Mouse (Mus musculus) hindbrain, embryonic 12.5 days (tissue): ENCODE data around the gene Chd2. TPM values are rescaled to one million over a fixed set of nuclear protein-coding genes. Genes with fewer than 3 reads are reported as not detected.
A peak's percentile ranks its signal among the peaks of the same experiment; 100 is the strongest.
"Not testable (repeated sequence)": the region's sequence is repeated elsewhere in the genome, so short reads cannot be mapped to it uniquely, and the experiment has no call there.

Experiments used
- ATAC-seq: fragments of 200-750 bp; cut with Nextera tagmentation; 2 replicates; pipeline ENCODE4 v1.8.0; 2017; ENCODE audit warnings: moderate TSS enrichment; ENCODE audit not compliant: low FRiP score
- H3K27ac ChIP-seq: fragments of 300-500 bp; sonication (generic); 2 replicates; pipeline ENCODE4 v1.5.1; 2016; ENCODE audit warnings: mild to moderate bottlenecking
- H3K27me3 ChIP-seq: fragments of 300-500 bp; sonication (generic); 2 replicates; pipeline ENCODE4 v1.6.1; 2016; ENCODE audit warnings: mild to moderate bottlenecking
- H3K36me3 ChIP-seq: fragments of 300-500 bp; sonication (generic); 2 replicates; pipeline ENCODE4 v1.6.1; 2016; ENCODE audit warnings: mild to moderate bottlenecking
- H3K4me1 ChIP-seq: fragments of 300-500 bp; sonication (generic); 2 replicates; pipeline ENCODE4 v1.6.1; 2016
- H3K4me2 ChIP-seq: fragments of 300-500 bp; sonication (generic); replicated peaks from 2 replicates; pipeline ENCODE4 v1.6.1; 2016; ENCODE audit warnings: mild to moderate bottlenecking
- H3K4me3 ChIP-seq: fragments of 300-500 bp; sonication (generic); 2 replicates; pipeline ENCODE4 v1.5.1; 2016; ENCODE audit warnings: mild to moderate bottlenecking
- H3K9ac ChIP-seq: fragments of 300-500 bp; sonication (generic); 2 replicates; pipeline ENCODE4 v1.6.1; 2016; ENCODE audit warnings: mild to moderate bottlenecking, moderate library complexity
- H3K9me3 ChIP-seq: fragments of 300-500 bp; sonication (generic); replicated peaks from 2 replicates; pipeline ENCODE4 v1.6.1; 2016; ENCODE audit warnings: mild to moderate bottlenecking
- WGBS: fragments of 180-500 bp; shearing (Covaris S2); methylation state at CpG from one replicate; pipeline ENCODE4 v1.1.7; 2016; 5-methylcytosine and 5-hydroxymethylcytosine counted together
- polyA plus RNA-seq: library from polyadenylated mRNA; unstranded; fragments of >200 nt; fragmentation: Nextera tagmentation; extraction: Ambion mirVana; gene quantifications from 2 replicates; pipeline ENCODE4 v1.2.1, GENCODE M21; 2016

Gene Chd2
- polyA plus RNA-seq, 1 experiment from 2014 or later = 63.6 TPM

DNA sequence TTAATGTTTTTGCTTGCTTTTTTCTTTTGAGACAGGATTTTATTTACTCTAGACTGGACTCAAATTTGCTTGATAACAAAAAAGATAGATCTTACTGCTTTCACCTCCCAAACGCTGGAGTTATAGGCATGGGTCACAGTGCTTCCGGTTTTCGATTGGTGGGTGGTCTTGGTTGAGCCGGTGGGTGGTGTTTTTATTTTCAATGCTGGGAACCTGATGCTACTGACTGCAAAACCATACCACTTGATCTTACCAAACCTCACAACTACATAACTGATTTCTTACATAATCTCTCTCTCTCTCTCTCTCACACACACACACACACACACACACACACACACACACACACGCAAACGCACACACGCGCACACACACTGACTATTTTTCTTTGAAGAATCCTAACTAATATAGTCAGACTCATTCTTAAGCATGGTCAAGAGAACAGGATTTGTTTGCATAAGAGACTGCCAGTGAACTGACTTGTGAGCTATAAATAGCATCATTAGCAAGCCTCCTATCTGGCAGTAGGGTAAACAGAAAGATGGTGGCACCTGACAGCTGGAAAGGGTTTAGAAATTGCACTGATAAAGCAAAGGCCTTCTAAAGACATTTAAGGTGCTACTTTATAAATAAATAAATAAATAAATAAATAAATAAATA is 37.6 kb upstream of the Chd2 start:
- H3K27ac ChIP-seq = no peak overlapping the region
- no peaks in the 10 kb centered on the region for H3K9me3 ChIP-seq
- peaks cover 5% of the 10 kb centered on the region for H3K4me1 ChIP-seq
- H3K4me3 ChIP-seq = no peak overlapping the region
- WGBS = 78% methylated on average over 8 of the region's 8 CpGs
- H3K4me2 ChIP-seq = no peak overlapping the region
- H3K9ac ChIP-seq = no peak overlapping the region
- no peak for ATAC-seq
- H3K36me3 ChIP-seq = no peaks in the 10 kb centered on the region
- 0 out of 2 replicates have a peak, but pooled peaks cover 3% of the 10 kb centered on the region for H3K27me3 ChIP-seq

DNA sequence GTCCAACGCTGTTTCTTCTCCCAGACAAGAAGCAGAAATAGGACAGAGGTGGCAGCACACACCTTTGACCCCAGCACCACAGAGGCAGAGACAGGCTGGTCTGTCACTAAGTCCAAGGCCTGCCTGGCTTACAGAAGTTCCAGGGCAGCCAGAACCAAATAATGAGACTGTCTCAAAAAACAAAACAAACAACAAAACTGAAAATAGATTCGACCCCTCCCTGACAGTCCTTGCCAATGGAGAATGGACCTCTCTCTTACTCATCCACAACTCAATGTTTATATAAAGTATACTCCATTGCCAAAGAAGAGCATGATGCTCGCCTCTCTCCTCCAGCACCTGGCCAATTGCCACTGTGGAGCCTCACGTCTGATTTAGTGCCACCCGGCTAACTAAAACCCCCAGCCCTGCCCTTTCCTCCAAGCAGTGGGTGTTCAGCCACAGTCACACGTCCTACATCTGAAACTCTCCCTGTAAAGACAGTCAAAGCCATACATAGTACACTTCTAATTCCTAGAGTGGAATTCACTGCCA is 36.3 kb upstream of the Chd2 start:
- H3K9me3 ChIP-seq = no peaks in the 10 kb centered on the region
- ATAC-seq = no peak
- H3K27me3 ChIP-seq = 0 out of 2 replicates have a peak, but pooled peaks cover 3% of the 10 kb centered on the region
- no peaks in the 10 kb centered on the region for H3K36me3 ChIP-seq
- H3K4me3 ChIP-seq = no peak overlapping the region
- WGBS = 79% methylated on average over 6 of the region's 6 CpGs
- H3K27ac ChIP-seq = no peak overlapping the region
- H3K9ac ChIP-seq = no peak overlapping the region
- peaks cover 4% of the 10 kb centered on the region; the same call in 1 of the 2 replicates for H3K4me1 ChIP-seq
- no peak overlapping the region for H3K4me2 ChIP-seq

DNA sequence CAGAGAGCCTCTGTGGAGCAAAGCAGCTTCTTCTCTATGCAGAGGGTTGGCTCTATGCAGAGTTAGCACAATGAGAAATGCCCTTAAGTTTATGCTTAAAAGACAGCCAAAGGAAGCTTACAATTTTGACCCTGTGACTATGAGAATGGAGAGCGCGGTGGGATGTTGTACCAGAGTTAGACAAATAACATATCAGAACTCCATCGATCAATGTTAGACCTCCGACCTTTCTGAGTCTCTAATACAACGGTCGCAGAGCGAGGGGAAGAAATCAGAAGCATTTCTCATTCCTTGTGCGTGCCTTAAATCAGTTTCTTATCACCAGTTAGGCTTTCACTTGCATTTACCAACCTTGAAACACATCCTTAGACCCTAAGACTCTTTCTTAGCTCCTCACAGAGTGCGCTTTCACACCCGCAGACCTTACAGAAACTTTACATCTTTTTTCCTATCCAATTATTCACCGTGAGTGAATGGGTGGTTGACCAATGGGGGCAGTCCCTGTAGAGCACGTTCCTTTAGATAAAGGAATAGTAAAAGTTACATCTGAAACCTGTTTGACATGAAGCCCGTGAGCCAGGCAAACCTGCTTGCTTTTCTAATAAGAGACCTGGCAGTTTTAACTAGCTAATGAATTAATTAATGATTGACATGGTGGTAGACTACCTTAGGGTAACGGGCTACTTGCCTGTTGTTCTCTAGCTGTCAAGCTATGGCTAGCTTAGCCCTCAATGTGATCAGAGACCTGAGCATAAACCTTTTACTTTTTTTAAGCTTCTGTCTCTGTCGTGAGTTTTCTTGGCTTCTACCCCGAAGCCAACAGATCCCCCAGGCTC is 34.7 kb upstream of the Chd2 start:
- Histone ChIP-seq H3K9ac (no peak overlapping the region), H3K9me3 (no peaks in the 10 kb centered on the region; the same call in 1 of the 2 replicates), H3K27me3 (0 out of 2 replicates have a peak, but pooled peaks cover 3% of the 10 kb centered on the region), H3K36me3 (no peaks in the 10 kb centered on the region), H3K27ac (no peak overlapping the region), H3K4me2 (no peak overlapping the region), H3K4me1 (peaks cover 4% of the 10 kb centered on the region; the same call in 1 of the 2 replicates), H3K4me3 (no peak overlapping the region)
- ATAC-seq = no peak
- WGBS = 53% methylated on average over 16 of the region's 16 CpGs

DNA sequence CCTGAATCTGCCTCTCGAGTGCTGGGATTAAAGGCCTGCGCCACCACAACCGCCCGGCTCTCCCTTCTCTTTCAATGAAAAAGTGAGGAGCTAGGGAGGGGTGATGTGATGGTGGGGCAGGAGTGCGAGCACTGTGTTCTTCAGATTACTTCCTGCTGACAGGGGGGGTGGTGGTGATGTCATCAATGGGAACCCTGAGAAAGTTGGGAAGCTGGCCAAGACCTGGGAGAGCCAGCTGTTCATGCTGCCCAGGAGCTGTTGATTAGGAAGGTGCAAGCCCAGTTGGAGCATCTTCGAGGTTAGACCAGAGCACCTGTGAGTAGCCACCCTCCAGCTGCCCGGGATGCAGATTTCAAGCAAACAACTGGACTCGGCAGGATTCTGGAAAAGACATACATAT is 33.6 kb upstream of the Chd2 start:
- H3K36me3 ChIP-seq = no peaks in the 10 kb centered on the region
- H3K9me3 ChIP-seq = no peaks in the 10 kb centered on the region; the same call in 1 of the 2 replicates
- H3K4me1 ChIP-seq = peaks cover 4% of the 10 kb centered on the region; the same call in 1 of the 2 replicates
- no peak overlapping the region for H3K4me2 ChIP-seq
- 50% methylated on average over 8 of the region's 8 CpGs for WGBS
- 0 out of 2 replicates have a peak, but pooled peaks cover 3% of the 10 kb centered on the region for H3K27me3 ChIP-seq
- ATAC-seq = no peak
- H3K9ac ChIP-seq = no peak overlapping the region
- H3K27ac ChIP-seq = no peak overlapping the region
- no peak overlapping the region for H3K4me3 ChIP-seq

DNA sequence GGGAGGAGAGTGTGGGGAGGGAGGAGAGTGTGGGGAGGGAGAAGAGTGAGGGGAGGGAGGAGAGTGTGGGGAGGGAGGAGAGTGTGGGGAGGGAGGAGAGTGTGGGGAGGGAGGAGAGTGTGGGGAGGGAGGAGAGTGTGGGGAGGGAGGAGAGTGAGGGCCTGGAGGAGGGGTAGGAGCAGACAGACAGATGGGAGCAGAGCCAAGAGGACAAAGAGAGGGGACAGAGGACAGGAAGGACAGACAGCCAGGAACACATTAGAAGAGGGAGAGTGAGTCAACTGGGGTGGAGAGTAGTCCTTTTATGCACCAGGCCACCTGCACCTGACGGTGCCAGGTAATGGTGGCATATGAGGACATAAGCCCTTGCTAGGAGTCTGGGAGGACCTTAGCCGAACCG is 33.0 kb upstream of the Chd2 start:
- not testable (repeated sequence) for H3K27ac ChIP-seq, H3K9me3 ChIP-seq, H3K9ac ChIP-seq, H3K4me1 ChIP-seq, H3K36me3 ChIP-seq, H3K4me3 ChIP-seq, H3K27me3 ChIP-seq, H3K4me2 ChIP-seq, ATAC-seq
- 68% methylated on average over 3 of the region's 3 CpGs for WGBS

DNA sequence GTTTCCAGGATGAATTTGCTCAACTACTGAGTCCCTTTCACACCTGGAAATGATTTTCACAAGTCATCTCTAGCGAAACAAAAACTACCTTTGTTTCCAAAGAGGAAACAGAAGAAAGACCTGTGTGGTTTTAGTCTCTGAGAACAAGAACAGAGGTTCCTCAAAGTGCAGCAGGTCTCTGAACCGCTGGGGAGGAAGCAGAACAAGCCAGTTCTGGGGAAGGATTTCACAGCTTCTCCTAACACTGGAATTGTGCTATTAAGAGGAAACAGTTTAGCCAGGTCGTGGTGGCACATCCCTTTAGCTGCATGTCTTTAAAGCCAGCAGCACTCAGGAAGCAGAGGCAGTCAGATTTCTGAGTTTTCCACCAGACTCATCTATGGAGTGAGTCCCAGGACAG is 30.9 kb upstream of the Chd2 start:
- Histone ChIP-seq H3K27ac (no peak overlapping the region), H3K4me3 (no peak overlapping the region), H3K9ac (no peak overlapping the region), H3K27me3 (0 out of 2 replicates have a peak, but pooled peaks cover 3% of the 10 kb centered on the region), H3K4me1 (peaks cover 4% of the 10 kb centered on the region; the same call in 1 of the 2 replicates), H3K9me3 (no peaks in the 10 kb centered on the region; the same call in 1 of the 2 replicates), H3K36me3 (no peaks in the 10 kb centered on the region), H3K4me2 (no peak overlapping the region)
- WGBS = 71% methylated on average over 3 of the region's 3 CpGs
- ATAC-seq = no peak

DNA sequence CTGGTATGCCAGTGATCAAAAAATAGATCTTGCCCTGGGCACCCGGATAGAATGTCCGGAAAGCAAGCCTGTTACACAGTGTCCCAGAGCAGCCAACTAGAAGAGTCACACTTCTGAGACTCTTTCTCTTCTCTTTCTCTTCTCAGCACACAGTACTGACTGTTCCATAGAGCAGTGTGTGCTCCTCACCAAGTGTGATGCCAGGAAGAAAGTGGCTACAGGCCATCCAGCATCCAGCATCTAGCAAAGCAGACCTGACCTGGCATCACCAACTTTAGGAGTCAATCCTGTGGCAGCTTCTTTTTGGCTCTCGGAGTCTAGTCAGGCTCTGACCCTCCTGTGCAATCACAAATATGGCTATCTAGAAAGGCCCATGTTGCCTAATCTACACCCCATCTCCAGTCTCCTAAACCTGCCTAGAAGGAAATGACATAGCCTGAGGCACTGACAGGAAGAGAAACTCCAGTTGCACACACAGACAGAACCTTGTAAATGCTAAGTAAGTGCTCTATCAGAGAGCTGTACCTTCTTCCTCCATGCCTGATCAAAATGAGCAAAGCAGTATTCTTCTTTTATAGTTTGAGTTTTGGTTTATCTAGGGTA is 27.3 kb upstream of the Chd2 start:
- no peak overlapping the region for H3K4me2 ChIP-seq
- H3K4me3 ChIP-seq = no peak overlapping the region
- H3K27ac ChIP-seq = no peak overlapping the region
- ATAC-seq = no peak
- H3K9me3 ChIP-seq = no peaks in the 10 kb centered on the region; the same call in 1 of the 2 replicates
- no peak overlapping the region for H3K9ac ChIP-seq
- 89% methylated on average over 3 of the region's 3 CpGs for WGBS
- no peaks in the 10 kb centered on the region for H3K36me3 ChIP-seq
- no peaks in the 10 kb centered on the region for H3K4me1 ChIP-seq
- no peaks in the 10 kb centered on the region for H3K27me3 ChIP-seq

DNA sequence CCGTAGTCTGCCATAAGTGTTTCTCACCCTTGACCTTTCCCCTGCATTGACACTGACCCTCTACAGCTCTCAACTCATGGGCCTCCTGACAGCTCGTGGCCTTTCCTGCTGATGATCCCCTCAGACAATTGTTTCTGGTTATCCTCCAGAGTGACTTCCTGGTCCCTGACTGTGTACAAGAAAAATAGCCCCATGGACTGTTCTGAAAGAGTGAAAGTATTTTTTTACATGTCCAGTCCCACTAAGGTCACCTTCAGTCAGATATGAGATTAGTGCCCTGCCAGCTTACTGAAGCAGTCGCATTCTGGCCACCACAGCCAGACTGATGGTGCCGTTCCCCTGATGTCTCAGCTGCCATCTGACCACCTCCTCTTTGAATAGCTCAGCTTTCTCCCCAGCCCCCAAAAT is 26.1 kb upstream of the Chd2 start:
- no peak overlapping the region for H3K4me3 ChIP-seq
- no peak overlapping the region for H3K27ac ChIP-seq
- no peaks in the 10 kb centered on the region for H3K4me1 ChIP-seq
- no peaks in the 10 kb centered on the region for H3K36me3 ChIP-seq
- no peaks in the 10 kb centered on the region for H3K27me3 ChIP-seq
- ATAC-seq = no peak
- WGBS = 51% methylated on average over 4 of the region's 4 CpGs
- no peak overlapping the region for H3K9ac ChIP-seq
- H3K9me3 ChIP-seq = no peaks in the 10 kb centered on the region; the same call in 1 of the 2 replicates
- H3K4me2 ChIP-seq = no peak overlapping the region

DNA sequence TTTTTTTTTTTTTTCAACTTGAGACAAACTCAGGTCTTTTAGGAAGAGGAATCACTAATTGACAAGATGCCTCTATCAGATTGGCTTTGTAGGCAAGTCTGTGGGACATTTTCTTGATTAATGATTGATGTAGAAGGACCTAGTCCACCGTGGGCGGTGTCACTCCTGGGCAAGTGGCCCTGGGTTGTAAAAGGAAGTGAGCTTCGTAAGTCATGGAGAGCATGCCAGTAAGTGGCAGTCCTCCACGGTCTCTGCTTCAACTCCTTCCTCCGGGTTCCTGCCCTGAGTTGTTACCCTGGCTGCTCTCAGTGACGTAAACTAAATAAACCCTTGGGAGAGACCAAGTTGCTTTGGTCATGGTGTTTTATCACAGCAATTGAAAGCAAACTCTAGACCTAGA is 22.5 kb upstream of the Chd2 start:
- no peak for ATAC-seq
- Histone ChIP-seq H3K4me1 (peaks cover 7% of the 10 kb centered on the region; the same call in 1 of the 2 replicates), H3K4me2 (no peak overlapping the region), H3K4me3 (no peak overlapping the region), H3K27me3 (no peaks in the 10 kb centered on the region), H3K9ac (no peak overlapping the region), H3K9me3 (no peaks in the 10 kb centered on the region), H3K36me3 (no peaks in the 10 kb centered on the region), H3K27ac (no peak overlapping the region)
- WGBS = 93% methylated on average over 6 of the region's 6 CpGs

DNA sequence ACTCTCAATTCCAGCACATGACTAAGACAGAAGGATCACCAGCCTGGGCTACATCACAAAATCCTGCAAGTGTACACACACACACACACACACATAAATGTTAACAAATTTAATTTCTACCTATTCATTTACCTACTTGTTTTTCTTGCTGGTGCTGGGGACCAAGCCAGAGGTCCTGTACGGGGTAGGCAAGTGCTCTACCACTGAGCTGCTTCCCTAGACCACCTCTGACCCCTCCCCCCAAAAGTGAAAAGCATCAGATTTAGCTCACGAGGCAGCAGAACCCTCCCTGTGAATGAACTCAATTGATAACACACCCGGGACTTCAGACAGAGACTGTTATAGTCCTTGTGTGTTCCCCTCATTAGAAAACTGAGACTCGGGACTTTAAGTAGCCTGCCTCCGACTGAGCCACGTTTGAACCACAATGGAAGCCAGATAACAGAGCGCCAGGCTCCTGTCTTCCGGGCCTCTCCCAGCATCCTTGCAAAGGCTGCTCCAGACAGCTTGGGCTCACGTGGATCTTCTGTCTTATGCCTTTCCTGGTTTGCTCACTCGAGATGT is 19.9 kb upstream of the Chd2 start:
- H3K27ac ChIP-seq = no peak overlapping the region
- no peaks in the 10 kb centered on the region for H3K9me3 ChIP-seq
- peaks cover 8% of the 10 kb centered on the region; the same call in 1 of the 2 replicates for H3K4me1 ChIP-seq
- no peaks in the 10 kb centered on the region for H3K27me3 ChIP-seq
- no peak overlapping the region for H3K4me2 ChIP-seq
- no peak overlapping the region for H3K9ac ChIP-seq
- 14% methylated on average over 10 of the region's 10 CpGs for WGBS
- H3K4me3 ChIP-seq = no peak overlapping the region
- no peaks in the 10 kb centered on the region for H3K36me3 ChIP-seq
- ATAC-seq = no peak

DNA sequence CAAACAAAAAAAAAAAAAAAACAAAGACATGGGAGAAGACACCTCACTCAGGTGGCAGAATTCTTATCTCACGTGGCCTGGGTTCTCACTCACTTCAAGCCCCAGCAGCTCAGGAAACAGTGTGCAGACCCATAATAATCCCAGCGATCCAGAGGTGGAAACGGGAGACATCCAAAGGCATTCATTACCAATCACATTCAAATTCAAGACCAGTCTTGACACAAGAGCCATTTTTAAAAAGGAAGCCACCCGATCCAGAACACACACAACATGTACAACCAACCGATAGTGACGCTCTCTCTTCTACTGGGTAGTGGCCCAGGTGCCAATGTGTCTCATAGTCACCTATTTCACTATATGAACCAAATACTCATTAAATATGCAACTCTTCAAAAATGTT is 19.2 kb upstream of the Chd2 start:
- no peak for ATAC-seq
- 93% methylated on average over 6 of the region's 6 CpGs for whole genome bisulfite sequencing

DNA sequence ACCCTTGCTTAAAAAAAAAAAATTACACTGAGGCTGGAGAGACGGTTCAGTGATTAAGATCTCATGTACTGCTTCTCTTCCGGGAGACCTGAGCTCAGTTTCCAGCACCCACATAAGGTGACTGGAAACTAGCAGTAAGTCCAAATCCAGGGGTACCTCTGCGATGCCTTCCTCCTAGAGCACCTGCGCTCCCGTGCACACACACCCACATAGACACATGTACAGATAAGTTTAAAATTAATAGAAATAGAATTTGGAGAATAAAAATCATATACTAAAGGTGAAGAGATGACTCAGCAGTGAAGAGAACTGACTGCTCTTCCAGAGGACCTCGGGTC is 18.2 kb upstream of the Chd2 start:
- H3K4me1 ChIP-seq = peaks cover 8% of the 10 kb centered on the region; the same call in 1 of the 2 replicates
- H3K36me3 ChIP-seq = no peaks in the 10 kb centered on the region
- no peak overlapping the region; the same call in 1 of the 2 replicates for H3K27ac ChIP-seq
- no peak overlapping the region for H3K9ac ChIP-seq
- ATAC-seq = no peak
- WGBS = 84% methylated on average over 6 of the region's 6 CpGs
- peak overlapping the region; percentile 71; the same call in 1 of the 2 replicates for H3K4me2 ChIP-seq
- no peaks in the 10 kb centered on the region for H3K27me3 ChIP-seq
- H3K9me3 ChIP-seq = no peaks in the 10 kb centered on the region
- no peak overlapping the region for H3K4me3 ChIP-seq

More for the DNA sequence above, 19.2 kb upstream of the Chd2 start:
- Histone ChIP-seq H3K4me2 (no peak overlapping the region), H3K36me3 (no peaks in the 10 kb centered on the region), H3K9ac (no peak overlapping the region), H3K27me3 (no peaks in the 10 kb centered on the region), H3K9me3 (no peaks in the 10 kb centered on the region), H3K4me3 (no peak overlapping the region), H3K4me1 (peaks cover 8% of the 10 kb centered on the region; the same call in 1 of the 2 replicates), H3K27ac (no peak overlapping the region)
